Mouse (Mus musculus) lung, postnatal 0 days (tissue): ENCODE data around the gene Efnb1. TPM values are rescaled to one million over a fixed set of nuclear protein-coding genes. Genes with fewer than 3 reads are reported as not detected.

ENCODE experiments used
- ATAC-seq: fragments of 200-750 bp; cut with Nextera tagmentation; 2 replicates; pipeline ENCODE4 v1.8.0; 2017; ENCODE audit warnings: moderate library complexity
- DNase-seq: peaks from one replicate; pipeline ENCODE4 v3.0.0-alpha.2; 2016; ENCODE audit warnings: low spot score
- H3K27ac ChIP-seq: fragments of 300-500 bp; sonication (generic); 2 replicates; pipeline ENCODE4 v1.5.1; 2014; ENCODE audit warnings: antibody characterized with exemption, mild to moderate bottlenecking, low read length, mixed read lengths
- H3K27me3 ChIP-seq: fragments of 300-500 bp; sonication (generic); replicated peaks from 2 replicates; pipeline ENCODE4 v1.6.1; 2014; ENCODE audit warnings: low read length, mixed read lengths; ENCODE audit not compliant: insufficient read depth
- H3K36me3 ChIP-seq: fragments of 300-500 bp; sonication (generic); 2 replicates; pipeline ENCODE4 v1.6.1; 2014; ENCODE audit warnings: low read length, mixed read lengths; ENCODE audit not compliant: insufficient read depth
- H3K4me1 ChIP-seq: fragments of 300-500 bp; sonication (generic); 2 replicates; pipeline ENCODE4 v1.6.1; 2014; ENCODE audit warnings: antibody characterized with exemption, low read depth, low read length, mixed read lengths; ENCODE audit not compliant: insufficient read depth
- H3K4me2 ChIP-seq: fragments of 300-500 bp; sonication (generic); replicated peaks from 2 replicates; pipeline ENCODE4 v1.6.1; 2014; ENCODE audit warnings: low read depth, mild to moderate bottlenecking, low read length, moderate library complexity, mixed read lengths
- H3K4me3 ChIP-seq: fragments of 300-500 bp; sonication (generic); 2 replicates; pipeline ENCODE4 v1.5.1; 2014; ENCODE audit warnings: low read depth, low read length
- H3K9ac ChIP-seq: fragments of 300-500 bp; sonication (generic); replicated peaks from 2 replicates; pipeline ENCODE4 v1.6.1; 2014; ENCODE audit warnings: low read depth, mild to moderate bottlenecking
- H3K9me3 ChIP-seq: fragments of 300-500 bp; sonication (generic); 2 replicates; pipeline ENCODE4 v1.6.1; 2016; ENCODE audit warnings: low read length, mixed read lengths
- CTCF ChIP-seq: IDR thresholded peaks from 2 replicates; pipeline ENCODE4 v1.5.1; 2016; ENCODE audit warnings: antibody characterized with exemption, mild to moderate bottlenecking
- EP300 ChIP-seq: IDR thresholded peaks from 2 replicates; pipeline ENCODE4 v1.6.1; 2016; ENCODE audit warnings: antibody characterized with exemption, mild to moderate bottlenecking, control low read depth
- WGBS: fragments of 180-500 bp; shearing (Covaris S2); extraction: QIAGEN DNeasy Blood & Tissue Kit; methylation state at CpG from one replicate; pipeline ENCODE4 v1.1.7; 2014; 5-methylcytosine and 5-hydroxymethylcytosine counted together
- polyA plus RNA-seq: library from polyadenylated mRNA; unstranded; fragments of >200 nt; fragmentation: Nextera tagmentation; extraction: Ambion mirVana; gene quantifications from 2 replicates; pipeline ENCODE4 v1.2.1, GENCODE M21; 2015

Efnb1 gene
- polyA plus RNA-seq, 1 experiment from 2014 or later, result 45.6 TPM

GRCm38 (mm10) chrX:99134891-99135290, 1.0 kb upstream of the Efnb1 start:
- DNase-seq (peak; percentile 91), ATAC-seq (peak; percentile 32)
- Histone ChIP-seq H3K9me3 (no peaks in the 10 kb centered on the region), H3K9ac (no peak overlapping the region), H3K4me1 (no peaks in the 10 kb centered on the region), H3K4me2 (peak overlapping the region; percentile 61), H3K36me3 (no peaks in the 10 kb centered on the region), H3K27ac (peak overlapping the region; percentile 78), H3K27me3 (no peaks in the 10 kb centered on the region), H3K4me3 (no peak overlapping the region)
- TF ChIP-seq CTCF (peak; percentile 84), EP300 (no peak)
- 16% methylated on average over 13 of the region's 14 CpGs for WGBS

GRCm38 (mm10) chrX:99136431-99136966, 569 bp downstream of the Efnb1 start:
- 13% methylated on average over 23 of the region's 53 CpGs for WGBS
- Histone ChIP-seq H3K4me3 (peak overlapping the region; percentile 61), H3K27me3 (no peaks in the 10 kb centered on the region), H3K9ac (peak overlapping the region; percentile 76), H3K4me1 (no peaks in the 10 kb centered on the region), H3K36me3 (no peaks in the 10 kb centered on the region), H3K9me3 (no peaks in the 10 kb centered on the region), H3K4me2 (peak overlapping the region; percentile 61), H3K27ac (peak overlapping the region; percentile 87)
- ATAC-seq, result peak; percentile 5; the same call in 1 of the 2 replicates
- peak; percentile 40 for DNase-seq
- TF ChIP-seq EP300 (no peak), CTCF (no peak)

GRCm38 (mm10) chrX:99137143-99137870, 1.4 kb downstream of the Efnb1 start:
- Histone ChIP-seq H3K27ac (peak overlapping the region; percentile 87), H3K9me3 (no peaks in the 10 kb centered on the region), H3K9ac (peak overlapping the region; percentile 76), H3K4me1 (no peaks in the 10 kb centered on the region), H3K27me3 (no peaks in the 10 kb centered on the region), H3K4me2 (peak overlapping the region; percentile 61), H3K36me3 (no peaks in the 10 kb centered on the region), H3K4me3 (peak overlapping the region; percentile 61)
- 19% methylated on average over 24 of the region's 31 CpGs for WGBS
- ATAC-seq, result no peak
- peak; percentile 28 for DNase-seq
- TF ChIP-seq EP300 (no peak), CTCF (no peak)

- Histone ChIP-seq H3K9me3 (no peaks in the 10 kb centered on the region), H3K27ac (peak overlapping the region; percentile 87), H3K4me1 (no peaks in the 10 kb centered on the region; the same call in 1 of the 2 replicates), H3K27me3 (no peaks in the 10 kb centered on the region), H3K4me3 (peak overlapping the region; percentile 61), H3K4me2 (peak overlapping the region; percentile 61), H3K36me3 (no peaks in the 10 kb centered on the region), H3K9ac (peak overlapping the region; percentile 76)
- 18% methylated on average over 9 of the region's 9 CpGs for WGBS
- DNase-seq (peak; percentile 14), ATAC-seq (no peak)
- TF ChIP-seq EP300, result no peak
- no peak for TF ChIP-seq CTCF
These were observed 2.2 kb downstream of the Efnb1 start for GRCm38 (mm10) chrX:99137928-99138740.

GRCm38 (mm10) chrX:99141079-99141478, 5.1 kb downstream of the Efnb1 start:
- Histone ChIP-seq H3K4me2 (peak overlapping the region; percentile 61), H3K27ac (peak overlapping the region; percentile 87), H3K36me3 (no peaks in the 10 kb centered on the region), H3K27me3 (no peaks in the 10 kb centered on the region), H3K4me1 (no peaks in the 10 kb centered on the region; the same call in 1 of the 2 replicates), H3K9ac (no peak overlapping the region), H3K4me3 (no peak overlapping the region), H3K9me3 (no peaks in the 10 kb centered on the region)
- DNase-seq, result peak; percentile 85
- TF ChIP-seq CTCF, result no peak
- no peak for TF ChIP-seq EP300
- 27% methylated on average over 8 of the region's 8 CpGs for WGBS
- ATAC-seq, result peak; percentile 86

- H3K4me2 ChIP-seq, result peak overlapping the region; percentile 61; the same call in 1 of the 2 replicates
- no peaks in the 10 kb centered on the region; the same call in 1 of the 2 replicates for H3K4me1 ChIP-seq
- TF ChIP-seq EP300, result no peak
- TF ChIP-seq CTCF, result no peak
- ATAC-seq (no peak), DNase-seq (no peak)
- H3K27me3 ChIP-seq, result no peaks in the 10 kb centered on the region
- no peak overlapping the region for H3K4me3 ChIP-seq
- no peaks in the 10 kb centered on the region for H3K36me3 ChIP-seq
- no peak overlapping the region for H3K9ac ChIP-seq
- peak overlapping the region; percentile 11; the same call in 1 of the 2 replicates for H3K27ac ChIP-seq
- H3K9me3 ChIP-seq, result no peaks in the 10 kb centered on the region
These were observed 6.0 kb downstream of the Efnb1 start for GRCm38 (mm10) chrX:99141900-99142299.
